Mouse (Mus musculus) lung, postnatal 0 days (tissue): Measurements from ENCODE around the gene Morc1.

Source experiments
- CTCF ChIP-seq: IDR thresholded peaks from 2 replicates; pipeline ENCODE4 v1.5.1; 2016; ENCODE audit warnings: antibody characterized with exemption, mild to moderate bottlenecking
- EP300 ChIP-seq: IDR thresholded peaks from 2 replicates; pipeline ENCODE4 v1.6.1; 2016; ENCODE audit warnings: antibody characterized with exemption, mild to moderate bottlenecking, control low read depth

- TF ChIP-seq CTCF (no peak), EP300 (no peak)
Observed at GRCm38 (mm10) chr16:48677381-48677780, 246.3 kb downstream of the Morc1 start.
